Mouse (Mus musculus) regulatory T cell (primary cell): ENCODE results near the gene Dstn.

Experiments used
- in situ Hi-C: fragments of 300-600 bp; cut with MboI, MseI; formaldehyde crosslinking; loops from one replicate; pipeline ENCODE4 v1.15.1; 2025; ENCODE audit warnings: high pct_unique_total_duplicates

The Dstn gene

DNA sequence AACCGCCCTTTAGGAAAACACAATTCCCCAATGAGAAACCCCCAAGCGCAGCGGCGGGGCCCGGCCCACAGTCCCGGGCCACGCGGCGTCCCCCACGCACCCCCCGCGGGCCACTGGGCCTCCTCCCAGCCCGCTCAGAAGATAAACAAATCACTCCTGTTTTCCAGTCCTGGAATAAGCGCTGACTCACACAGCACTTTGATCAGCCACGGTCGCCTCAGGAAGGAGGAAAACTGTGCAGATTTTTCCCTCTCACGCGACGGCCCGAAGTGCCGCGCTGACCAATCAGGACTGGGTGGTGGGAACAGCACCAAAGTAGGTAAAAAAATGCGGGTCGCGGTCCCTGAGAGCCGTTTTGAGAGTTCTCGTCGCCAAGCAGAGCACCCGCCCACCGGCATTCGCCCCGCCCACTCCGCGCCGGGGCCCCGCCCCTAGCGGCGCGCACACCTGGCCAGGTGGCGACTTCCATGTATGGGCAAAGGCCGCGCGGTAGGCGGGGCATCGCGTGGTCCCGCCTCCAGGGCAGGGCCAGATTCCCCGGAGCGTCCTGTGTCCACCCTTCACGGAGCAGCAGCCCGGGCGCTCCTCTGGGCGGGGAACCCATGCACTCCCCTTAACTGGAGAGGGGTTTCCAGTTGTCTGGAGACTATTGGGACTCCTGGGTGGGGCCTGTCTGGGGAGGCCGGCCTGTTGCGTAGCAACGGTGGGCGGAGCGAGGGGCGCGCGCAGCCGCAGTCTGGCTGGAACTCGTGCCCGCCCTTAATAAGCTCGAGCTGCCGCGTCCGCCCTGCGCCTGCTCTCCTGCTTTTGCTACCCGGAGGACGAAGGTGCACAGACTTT, at the start of gene Dstn:
TSS of gene Dstn (plus strand) at position 561 of the 840 bp plus-strand sequence.
- in situ Hi-C loops: loop anchor here (5.0 to 10.0 kb wide), 3 partner anchors 78 to 340 kb away; no protein-coding TSS in a partner anchor

DNA sequence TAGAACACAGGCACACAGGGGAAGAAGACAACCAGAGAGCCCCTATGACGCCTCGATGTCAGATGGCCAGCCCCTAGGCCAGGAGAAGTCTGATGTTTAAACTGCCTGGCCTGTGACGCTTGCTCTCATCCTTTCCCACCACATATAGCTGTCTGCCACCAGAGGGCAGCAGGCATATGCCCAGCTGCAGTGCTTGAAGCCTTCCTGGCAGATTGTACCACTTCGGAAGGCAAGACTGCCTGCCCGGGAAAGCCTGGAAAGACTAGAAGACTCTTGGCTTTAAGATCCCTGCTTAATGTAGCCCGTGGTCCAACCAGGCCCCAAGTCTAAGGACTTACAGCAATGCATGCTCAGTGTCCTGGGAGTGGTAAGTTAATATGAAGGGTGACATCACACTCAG, 47.8 kb upstream of the Dstn start:
- in situ Hi-C loops: no loop called here

DNA sequence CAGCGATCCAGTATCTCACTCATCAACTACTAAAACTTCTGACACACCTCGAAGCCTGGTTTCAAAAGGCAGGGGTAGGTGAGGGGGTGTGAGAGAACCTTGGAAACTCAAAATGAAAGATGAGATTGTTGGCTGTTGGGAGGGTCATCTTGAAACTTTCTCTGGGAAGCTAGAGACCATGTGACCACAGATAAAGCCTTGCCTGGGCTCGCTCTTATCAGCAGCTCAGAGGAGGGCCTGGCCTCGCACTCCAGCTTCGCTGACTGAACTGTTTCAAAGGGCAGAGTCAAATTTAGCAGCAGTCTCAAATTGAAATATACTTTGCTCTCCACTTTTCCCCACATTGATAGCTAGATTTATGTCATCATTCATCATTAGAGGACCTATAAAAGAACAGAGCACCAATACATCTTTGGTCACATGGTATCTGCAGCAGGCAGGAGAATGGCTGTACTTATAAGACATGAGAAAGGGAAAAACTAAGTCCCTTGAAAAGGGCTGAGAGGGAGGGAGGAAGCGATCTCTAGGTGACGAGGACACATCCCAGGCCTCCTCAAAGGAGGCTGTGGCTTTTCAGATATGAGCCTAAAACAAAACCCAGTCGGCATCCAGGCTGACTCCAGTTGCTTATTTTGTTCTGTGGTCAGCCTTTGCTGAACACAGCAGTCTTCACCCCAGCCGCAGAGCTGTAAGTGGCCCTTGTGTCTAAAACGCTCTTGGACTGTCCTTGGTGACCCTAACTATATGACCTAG, 44.0 kb upstream of the Dstn start:
- in situ Hi-C loops: no loop called here

DNA sequence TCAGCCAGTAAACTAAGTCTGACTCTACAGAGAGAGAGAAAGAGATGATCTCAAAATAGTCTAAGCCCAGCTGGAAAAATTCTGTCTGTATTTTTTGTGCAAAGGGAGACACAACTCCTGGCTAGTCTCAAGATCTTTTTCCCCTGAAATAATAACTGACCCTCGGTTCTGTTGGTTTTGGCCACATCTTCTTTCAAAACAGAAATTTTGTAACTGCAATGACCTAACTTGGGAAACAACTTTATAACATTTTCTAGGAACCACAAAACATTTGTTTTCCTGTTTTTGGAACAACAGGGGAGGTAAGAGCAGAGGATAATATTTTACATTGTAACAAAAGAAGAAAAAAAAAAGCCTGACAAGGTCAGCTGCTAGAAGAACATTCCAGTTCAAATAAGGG, 39.1 kb upstream of the Dstn start:
- in situ Hi-C loops: no loop called here

DNA sequence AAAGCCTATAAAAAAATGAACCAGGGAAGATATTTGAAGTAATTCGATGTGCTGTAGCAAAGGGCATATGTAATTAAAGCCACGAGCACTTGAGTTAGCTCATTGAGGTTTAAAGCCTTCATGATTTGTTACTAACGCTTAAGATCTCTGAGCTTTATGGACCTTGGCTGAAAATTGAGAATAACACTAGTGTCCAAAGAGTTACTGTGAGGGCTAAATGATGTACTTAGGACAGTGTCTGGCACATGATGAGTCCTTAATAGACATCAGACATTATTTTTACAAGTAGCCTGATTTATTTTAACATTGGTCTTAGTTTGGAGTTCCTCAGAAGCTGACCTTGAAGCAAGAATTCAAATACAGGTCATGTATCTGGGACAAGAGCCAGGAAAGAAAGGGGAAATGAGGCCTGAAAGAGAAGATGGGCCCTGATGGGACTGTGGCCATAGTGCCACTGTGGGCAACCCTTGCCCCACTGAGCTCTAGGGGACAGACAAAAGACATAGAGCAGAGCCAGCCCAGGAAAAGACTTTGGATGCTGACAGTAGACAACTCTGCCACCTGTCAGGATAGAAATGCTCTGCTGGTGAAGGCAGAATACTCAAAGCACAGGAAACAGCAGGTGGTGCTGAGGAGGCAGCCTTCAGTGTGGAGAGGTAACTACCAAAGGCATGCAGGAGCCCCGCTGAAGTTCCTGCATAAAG, 38.0 kb upstream of the Dstn start:
- in situ Hi-C loops: no loop called here

DNA sequence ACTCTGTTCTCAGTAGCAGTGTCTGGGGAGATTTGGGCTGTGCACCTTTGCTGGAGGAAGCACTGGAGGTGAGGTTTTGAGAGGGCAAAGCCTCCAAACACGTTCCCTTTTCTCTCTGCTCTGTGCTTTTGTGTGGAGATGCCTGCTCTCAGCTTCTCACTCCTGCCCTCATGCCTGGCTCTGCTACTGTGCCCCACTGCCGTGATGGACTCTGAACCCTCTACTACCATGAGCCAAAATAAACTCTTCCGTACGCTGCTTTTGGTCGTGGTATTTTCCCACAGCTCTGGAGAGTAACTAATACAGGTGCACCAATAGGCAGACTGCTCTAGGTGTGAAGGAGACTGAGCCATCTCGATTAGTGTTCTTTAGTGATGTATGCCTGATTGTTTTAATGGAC, 35.8 kb upstream of the Dstn start:
- in situ Hi-C loops: no loop called here

DNA sequence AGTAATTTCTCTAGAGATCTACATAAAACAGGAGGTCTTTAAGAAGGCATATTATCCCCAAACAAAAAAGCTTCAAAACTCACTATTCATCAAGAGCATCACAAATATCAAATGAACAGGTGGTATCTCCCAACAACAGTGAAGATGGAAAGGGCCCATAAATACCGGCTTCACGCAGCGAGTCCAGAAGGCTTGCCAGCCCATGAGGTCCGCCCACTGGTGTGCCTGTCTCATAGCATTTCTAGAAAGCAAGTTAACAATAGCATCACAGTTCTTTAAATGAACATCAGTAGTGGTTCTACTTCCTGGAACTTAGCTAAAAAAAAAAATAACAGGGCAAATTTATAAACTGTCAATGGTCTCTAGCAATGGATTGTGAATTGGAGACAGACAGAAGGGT, 33.1 kb upstream of the Dstn start:
- in situ Hi-C loops: no loop called here

DNA sequence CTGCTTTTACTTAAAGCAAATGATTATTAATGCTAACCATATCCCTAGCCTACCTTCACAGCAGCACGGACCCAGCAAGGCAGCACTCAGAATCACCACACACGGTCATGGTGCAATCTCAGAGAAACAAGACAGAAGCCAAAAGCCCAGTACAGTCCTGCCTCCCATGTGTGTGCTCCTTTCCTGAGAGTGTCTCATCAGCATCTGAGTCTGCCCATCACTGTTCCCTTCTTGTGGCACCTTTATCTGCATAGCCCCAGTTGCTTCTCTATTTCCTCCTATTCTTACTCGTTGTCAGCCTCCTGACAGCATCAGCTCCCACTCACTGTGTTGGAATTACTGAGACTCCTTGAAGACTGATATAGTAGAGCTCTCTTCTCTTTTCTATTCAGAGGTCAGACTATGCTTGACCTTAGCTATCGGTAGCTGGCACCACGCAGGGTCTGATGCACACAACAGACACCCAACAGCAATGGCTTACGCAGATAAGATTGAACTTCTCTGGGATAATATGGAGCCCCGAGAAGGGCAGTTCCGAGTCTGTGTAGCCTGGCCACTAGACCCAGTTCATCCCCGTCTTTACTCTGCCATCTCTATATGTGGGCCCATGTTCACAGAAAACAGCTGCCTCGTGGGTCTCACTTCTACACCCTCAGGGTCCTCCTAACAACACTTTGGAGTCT, 32.4 kb upstream of the Dstn start:
- in situ Hi-C loops: no loop called here

DNA sequence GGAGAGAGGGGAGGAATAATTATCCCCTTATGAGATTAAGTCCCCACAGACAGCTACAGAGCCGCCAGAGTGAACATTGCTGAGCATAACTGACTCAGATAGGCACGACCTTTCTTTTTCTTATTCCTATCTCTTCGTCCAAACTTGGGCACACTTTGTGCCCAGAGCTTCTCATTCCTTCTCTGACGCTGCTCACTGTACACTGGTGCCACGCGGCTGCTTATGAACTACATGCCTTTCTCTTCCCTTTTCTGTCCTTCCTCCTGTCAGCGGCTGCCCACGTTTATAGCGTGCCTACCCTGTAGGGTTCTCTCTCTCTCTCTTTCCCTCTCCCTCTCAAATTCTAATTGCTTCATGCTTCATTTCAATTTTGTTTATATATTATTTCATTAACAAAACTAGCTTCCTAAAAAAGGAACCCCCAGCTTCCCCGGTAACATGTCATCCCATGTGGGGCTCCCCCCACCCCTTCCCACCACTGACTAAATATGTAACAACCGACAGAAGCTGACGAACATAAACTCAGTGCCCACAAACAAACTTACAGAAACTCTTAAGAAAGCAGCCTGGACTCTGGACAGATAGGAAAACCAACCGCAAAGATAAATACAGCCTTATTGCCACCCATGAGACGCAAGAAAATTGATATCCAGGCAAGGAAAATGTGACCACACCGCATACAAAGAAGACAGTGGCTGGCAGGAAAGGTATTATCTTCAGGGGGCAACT, 25.8 kb upstream of the Dstn start:
- in situ Hi-C loops: no loop called here

DNA sequence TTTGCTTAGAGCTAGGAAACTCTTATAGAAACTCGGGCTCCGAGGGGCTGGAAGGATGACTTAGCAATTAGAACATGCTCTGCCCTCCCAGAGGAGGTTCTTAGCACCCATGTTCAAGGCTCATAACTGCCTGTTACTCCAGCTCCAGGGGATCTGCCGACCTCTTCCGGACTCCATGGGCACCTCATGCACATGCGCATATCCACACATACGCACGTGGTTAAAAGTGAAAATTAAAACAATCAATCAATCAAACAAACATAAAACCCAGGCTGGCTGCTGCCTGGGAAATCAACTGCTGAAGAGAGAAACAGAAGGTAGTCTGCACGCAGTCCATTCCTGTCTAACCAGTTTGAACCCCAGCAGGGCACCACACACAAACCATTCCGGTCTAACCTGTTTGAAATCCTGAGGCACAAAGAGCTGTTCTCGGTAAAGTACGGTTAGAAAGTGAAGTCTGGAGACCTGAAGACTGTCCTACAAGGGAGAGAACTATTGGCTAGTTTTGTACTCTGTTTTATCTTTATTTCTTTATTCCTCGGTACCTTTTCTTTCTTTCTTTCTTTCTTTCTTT, 25.2 kb upstream of the Dstn start:
- in situ Hi-C loops: no loop called here

DNA sequence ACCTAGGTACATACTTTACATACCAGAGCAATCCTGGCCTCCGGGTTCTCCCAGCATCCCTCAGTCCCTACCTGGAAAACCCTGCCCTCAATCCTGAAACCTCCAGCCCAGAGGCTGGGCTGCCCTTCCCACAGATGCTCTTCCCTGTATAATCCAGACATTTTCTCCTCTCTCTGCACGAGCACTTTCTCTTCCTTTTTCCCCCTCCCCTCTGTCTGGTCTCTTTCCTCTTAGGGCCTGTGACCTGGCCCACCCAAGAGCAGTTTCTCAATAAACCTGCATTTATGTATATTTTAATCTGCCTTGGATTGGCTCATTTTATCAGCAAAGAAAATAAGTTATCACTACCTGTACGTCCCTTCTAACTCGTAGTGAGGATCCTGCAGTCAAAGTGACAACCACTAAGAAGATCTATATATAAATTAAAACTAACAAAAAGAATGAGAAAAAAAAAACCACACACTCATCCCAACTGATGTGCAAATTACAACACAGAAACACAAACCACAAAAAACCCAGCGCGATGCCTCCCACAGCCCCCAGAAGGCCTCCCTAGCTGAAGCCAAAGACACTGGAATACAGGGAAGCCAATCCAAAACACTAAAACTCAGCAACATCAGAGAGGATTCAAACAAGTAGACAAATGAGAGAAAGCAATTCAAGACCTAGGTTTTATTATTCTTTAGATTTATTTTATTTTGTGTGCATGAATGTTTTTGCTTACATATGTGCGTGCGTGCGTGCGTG, 23.6 kb upstream of the Dstn start:
- in situ Hi-C loops: no loop called here

DNA sequence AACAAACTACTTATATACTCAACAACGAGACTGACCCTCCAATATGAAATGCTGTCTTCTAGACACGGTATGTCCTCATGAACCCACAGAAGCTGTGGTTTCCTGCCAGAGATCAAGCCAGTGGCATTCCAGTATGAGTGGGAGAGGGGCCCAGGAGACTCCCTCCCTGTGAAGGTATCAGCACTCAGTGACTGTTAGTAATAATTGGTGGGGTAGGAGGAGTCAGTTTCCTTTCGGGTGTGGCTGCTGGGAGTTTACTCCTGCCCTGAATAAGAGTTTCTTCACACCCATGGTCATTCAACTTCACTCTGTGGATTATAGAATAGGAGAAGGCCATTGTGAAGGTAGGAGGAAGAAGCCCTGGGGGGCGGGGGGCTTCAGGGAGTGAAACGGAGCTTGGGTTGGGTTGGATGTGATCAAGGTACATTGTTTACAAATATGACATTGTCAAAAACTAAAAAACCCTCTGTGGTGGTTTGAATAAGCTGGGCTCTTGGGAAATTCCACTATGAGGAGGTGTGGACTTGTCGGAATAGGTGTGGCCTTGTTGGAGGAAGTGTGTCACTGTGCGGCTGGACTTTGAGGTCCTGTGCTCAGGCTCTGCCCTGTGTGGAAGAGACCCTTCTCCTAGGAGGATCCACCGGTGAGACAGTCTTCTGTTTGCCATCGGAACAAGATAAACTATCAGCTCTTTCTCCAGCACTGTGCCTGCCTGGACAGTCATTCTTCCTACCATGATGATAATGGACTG, 15.5 kb upstream of the Dstn start:
- in situ Hi-C loops: no loop called here

DNA sequence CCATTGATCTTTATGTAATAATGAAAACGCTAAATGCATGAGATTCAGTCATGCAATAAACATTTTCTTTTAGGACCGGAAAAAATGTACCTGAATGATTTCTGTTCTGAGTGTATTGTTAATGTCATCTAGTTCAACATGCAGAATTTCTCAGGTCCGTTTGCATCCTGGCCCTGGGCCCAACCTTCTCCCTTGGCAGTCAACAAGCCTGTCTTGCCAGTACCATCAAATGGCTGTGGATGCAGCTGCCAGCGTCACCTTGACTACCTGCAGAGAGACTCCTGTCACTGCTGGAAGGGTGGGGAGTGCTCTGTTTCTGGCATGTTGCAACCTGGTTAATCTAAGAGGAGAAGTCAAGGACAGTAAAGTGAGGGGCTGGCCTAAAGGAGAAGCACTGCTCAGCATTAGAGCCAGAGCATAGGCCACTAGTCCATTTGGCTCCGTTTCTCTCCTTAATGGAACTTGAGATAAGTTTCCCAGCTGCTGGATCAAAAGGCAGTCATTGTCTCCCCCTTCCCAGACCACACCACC, 14.2 kb upstream of the Dstn start:
- in situ Hi-C loops: no loop called here

DNA sequence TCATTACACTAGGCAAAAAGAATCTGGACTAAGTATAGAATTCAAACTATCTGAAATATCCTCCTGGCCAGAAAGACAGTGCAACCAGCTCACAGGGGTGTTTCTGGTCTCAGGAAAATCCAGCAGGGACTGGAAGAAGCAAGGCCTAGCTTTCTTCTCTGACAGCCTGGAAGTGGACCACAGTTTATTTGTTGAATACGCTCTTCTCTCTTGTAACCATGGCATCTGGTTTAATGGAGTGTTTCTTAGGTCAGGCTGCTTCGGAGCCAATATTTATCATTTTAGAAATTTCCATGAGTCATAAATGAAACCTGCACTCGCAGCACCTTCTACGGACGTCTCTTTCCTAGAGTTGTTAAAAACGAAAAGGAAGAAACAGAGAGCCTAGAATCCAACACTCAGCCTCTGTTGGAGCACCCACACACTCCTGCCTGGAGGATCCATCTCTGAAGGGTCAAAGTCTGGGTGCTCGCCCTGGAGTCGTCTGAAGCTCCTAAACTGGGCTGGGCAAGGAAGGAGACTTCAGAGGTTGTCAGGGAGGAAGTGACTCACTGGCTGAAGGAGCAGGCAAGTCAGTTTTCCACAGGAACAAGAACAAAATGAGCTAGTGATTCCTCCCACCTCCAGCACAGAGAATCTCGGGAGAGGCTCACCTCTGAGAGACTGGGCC, 11.6 kb upstream of the Dstn start:
- in situ Hi-C loops: no loop called here

DNA sequence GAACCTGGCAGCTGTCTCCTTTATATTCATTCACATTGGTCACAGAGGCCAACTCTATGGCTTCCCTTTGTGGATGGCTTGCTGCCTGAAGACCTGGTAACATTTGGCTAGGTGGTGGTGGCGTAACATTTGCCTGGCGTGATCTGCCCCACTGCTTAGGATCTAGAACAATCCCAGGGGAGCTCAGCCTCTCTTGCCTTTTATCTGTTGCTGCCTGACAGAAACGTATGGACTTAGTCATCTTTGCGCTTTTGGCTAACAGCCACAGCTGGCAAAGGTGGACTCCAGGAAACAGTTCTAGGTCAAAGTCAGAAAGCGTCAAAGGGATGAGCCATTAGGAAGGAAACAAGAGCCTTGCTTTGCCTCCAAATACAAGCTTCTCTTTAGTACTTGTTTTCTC, 10.2 kb upstream of the Dstn start:
- in situ Hi-C loops: no loop called here

DNA sequence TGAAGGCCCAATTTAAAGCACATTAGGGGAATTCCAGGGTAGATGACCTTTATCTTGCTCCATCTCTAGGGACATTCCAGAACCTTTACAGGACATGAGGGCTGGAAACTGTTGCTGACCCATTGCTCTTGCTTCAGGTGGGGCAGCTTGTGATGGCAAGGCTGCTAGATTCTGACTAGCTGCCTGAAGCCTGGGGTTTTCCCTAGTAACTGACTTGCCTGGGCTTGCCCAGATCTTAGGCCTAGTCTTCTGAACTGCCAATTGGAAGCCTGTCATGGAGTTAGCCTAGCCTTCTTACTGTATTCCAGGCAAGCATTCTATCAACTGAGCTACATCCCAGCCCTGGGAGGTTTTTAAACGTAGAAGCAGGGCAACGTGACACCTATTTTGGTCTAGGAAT, 5.9 kb upstream of the Dstn start:
- in situ Hi-C loops: no loop called here

DNA sequence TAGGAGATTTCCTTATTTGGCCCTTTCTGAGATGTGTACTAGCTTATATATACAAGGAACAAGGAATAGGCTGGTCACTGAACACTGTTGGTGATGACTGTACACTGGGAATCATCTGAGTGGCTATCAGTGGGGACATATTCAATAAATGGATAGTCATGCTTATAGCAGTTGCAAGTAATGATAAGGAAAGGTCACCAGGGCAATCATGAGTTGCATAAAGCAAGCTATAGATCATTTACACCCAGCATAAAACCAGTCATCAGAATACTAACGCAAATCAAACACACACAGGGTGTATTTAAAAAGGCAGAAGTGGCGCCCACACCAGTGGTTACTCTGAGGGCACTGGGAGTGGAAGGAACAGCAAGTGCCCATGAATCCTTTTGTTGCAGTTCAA, 2.9 kb upstream of the Dstn start:
- in situ Hi-C loops: loop anchor here (5.0 to 10.0 kb wide), 3 partner anchors 75 to 343 kb away; no protein-coding TSS in a partner anchor

DNA sequence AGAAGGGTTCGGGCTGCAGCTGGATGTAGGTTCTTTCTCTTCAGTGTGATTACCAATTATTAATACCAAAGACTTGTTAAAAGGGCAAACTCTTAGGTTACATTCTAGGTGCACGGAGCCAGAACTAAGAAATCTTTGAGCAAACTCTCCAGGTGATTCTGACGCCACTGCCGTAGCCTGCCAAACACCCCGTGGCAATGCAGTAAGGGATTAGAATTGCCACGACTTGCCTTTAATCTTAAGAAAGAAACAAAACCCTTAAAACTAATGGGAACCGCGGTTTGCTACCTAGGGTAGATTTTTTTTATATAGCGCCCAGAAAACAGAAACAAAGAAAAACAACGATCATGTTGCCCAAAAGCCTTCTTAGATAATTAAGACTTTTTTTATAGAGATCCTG, 899 bp upstream of the Dstn start:
- in situ Hi-C loops: loop anchor here (5.0 to 10.0 kb wide), 3 partner anchors 77 to 341 kb away; no protein-coding TSS in a partner anchor
